Mouse (Mus musculus) mouse trophoblast stem cell (cell line): Measurements from ENCODE around the gene Rhog.

Source experiments
- in situ Hi-C, 2 experiments: fragments of 300-500 bp; cut with MseI, MboI; formaldehyde crosslinking; loops; 2 replicates in 1 of 2; 3 replicates in 1 of 2; pipeline ENCODE4 v1.15.1; 2025

Gene Rhog

DNA sequence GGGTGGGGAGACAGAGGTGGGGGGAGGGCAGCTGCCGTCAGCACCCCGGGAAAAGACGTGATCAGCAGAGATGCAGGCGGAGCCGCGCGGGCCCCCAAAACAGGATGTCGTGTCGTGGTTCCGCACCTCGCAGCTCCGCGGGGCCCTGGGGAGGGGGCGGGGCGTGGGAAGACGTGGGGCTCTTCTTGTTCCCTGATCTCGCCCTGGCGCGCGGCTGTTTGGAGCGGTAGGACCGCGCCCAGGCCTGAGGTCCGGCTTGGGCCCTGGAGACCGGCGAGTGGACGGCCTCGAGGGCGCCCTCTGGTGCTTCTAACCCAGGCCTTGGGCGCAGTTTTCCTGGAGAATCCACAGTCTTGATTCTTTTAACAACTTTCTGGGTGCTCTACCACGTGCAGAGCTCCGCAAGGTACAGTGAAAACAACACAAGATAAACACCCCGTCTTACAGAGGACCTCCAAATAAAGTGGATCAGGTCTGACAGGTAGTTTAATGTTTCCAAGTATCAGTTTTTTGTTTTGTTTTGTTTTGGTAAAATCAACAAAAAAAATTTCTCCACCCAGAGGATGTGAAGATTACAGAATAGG, 5.1 kb downstream of the Rhog start:
- in situ Hi-C loops: no loop called here

GRCm38 (mm10) chr7:102249896-102250630, 5.8 kb downstream of the Rhog start:
- in situ Hi-C loops: no loop called here

GRCm38 (mm10) chr7:102249531-102249895, 6.3 kb downstream of the Rhog start:
- in situ Hi-C loops: no loop called here

DNA sequence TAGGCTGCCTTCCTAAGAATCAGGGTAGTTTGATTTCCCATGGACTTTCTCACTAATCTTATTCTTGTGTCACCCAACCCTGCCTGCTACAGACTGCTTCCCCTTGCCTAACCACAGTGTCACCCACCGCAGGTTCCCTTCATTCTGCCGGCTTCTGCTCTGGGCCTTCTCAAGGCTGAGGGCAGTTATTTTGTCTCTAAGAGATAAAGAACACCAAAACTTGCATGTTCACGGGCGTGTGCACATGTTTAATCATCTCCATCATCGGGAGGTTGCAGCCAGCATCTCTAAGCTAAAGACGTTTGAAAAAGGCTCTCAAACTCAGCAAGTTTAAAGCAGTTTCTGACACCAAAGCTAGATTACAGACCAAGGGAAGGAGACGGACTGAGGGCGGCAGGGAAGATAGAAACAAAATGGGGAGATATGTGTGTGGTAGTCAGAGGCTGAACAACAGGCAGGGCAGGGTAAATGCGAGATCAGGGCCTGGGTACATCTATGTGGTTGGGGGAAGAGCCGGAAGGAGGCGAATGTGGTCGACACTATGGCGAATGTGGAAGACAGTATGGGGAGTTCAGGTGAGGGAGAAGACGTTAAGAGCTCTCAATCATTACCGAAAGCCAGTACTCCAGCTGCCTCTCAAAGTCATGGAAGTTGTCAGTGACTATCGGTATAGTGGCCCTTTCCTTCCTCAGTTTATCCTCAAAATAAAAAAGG, 7.0 kb downstream of the Rhog start:
- in situ Hi-C loops: no loop called here

DNA sequence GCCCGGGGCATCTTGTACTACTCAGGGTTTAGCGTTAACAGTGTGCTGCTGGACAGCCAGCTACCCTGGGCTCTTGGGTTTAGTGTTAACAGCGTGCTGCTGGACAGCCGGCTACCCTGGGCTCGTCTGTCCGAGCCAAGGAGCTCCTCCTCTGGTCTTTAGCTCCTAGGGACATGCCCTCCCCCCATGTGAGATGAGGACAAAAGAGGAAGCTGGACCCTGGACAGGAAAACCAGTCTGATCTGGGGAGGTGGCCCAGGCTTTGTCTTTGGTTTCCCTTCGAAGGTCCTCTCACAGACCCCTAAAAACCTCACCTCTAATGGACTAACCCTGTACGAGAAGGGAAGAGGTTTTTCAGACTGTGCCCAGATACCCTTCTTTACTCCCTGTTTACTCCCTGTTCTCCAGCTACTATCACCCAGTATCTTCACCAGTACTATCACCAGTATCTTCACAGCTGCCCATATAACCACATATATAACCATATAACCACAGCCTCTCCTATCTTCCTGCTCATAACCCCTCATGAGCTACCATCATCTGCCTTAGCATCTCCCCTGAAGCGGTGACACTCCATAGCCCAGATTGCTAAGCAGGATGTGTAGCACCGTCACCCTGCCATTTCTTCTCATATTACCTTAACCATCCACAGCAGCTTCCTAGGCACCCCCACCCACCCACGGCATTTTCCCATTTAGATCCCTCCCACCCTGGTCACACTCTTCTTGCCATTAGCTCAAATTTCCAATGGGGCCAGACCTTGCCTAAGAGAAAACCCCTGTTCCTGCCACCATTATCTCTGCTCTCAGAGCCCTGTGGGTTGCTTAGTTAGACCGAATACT, 8.7 kb downstream of the Rhog start:
- in situ Hi-C loops: no loop called here

- in situ Hi-C loops: no loop called here
Observed at GRCm38 (mm10) chr7:102246265-102246664, 9.6 kb downstream of the Rhog start.

DNA sequence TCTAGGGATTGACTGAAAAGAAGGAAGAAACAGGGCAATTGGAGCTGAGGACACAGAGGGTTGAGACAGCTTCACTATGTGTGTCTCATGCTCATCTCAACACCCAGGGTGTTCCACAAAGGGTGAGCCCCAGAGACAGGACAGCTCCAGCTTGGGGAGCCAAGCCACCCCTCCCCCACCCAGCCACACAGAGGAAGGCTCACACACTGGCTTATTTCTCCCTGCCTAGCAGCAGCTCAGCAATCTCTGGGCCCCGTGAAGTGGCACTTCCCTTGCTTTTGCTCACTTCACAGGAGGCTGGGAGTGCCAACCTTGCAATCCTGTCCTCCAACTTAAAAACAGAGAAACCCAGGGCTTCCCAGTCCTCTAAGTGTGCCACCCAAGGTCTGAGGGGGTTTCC, 10.1 kb downstream of the Rhog start:
- in situ Hi-C loops: no loop called here

DNA sequence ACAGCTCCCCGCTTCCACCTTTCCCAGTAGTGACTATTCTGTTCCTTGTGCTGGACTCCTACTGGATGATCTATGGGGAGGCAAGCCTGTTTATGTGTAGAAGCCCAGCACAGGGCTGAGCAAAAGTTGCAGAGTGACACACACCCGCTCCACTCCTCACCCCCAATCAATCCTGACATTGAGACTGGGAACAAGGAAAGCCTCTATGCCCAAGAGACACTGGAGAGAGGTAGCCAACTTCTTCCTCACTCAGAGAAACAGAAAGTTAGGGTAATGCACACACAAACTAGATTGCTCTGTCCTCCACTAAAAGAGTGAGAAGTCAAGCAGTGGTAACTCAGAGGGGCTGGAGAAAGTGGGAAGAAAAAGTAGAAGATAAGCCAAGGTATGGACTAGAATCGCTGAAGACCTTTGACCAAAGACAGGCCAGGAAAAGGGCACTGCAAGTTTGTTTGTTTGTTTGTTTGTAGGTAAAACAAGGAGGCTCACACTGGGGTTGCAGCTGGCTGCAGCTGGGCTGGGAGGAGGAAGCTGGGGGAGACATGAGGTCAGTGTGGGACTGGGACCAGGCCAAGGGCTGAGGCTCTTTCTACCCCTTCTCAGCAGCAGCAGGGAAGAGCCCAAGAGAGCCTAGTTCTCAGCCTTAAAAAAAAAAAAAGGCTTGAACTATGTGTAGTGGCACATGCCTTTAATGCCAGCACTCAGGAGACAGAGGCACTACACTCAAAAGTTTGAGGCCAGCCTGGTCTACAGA, 10.9 kb downstream of the Rhog start:
- in situ Hi-C loops: no loop called here

DNA sequence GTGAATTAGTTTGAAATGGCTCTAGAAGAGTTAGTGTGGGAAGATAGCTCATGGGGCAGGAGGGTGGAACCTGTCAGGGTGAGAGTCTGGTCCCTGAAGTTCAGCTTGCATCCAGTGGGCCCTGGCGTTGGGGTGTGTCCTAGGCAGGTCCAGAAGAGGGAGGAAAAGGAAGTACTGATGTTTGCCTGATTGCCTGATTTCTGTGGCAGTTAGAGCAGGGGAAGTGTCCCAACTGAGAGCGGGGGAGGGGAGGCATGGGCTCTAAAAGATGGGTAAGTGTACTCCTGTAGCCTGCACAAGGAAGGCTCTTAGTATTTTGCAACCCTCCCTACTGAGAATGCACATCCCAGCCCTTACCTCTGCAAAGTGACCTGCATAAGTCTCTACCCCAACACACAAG, 12.0 kb downstream of the Rhog start:
- in situ Hi-C loops: no loop called here

GRCm38 (mm10) chr7:102242917-102243316, 12.9 kb downstream of the Rhog start:
- in situ Hi-C loops: no loop called here

- in situ Hi-C loops: no loop called here
Observed at GRCm38 (mm10) chr7:102242371-102242770, 13.5 kb downstream of the Rhog start.

GRCm38 (mm10) chr7:102239591-102239990, 16.3 kb downstream of the Rhog start:
- in situ Hi-C loops: no loop called here

- in situ Hi-C loops: no loop called here
Observed at GRCm38 (mm10) chr7:102238686-102239286, 17.1 kb downstream of the Rhog start.

- in situ Hi-C loops: no loop called here
Observed at GRCm38 (mm10) chr7:102233059-102233458, 22.8 kb downstream of the Rhog start.

DNA sequence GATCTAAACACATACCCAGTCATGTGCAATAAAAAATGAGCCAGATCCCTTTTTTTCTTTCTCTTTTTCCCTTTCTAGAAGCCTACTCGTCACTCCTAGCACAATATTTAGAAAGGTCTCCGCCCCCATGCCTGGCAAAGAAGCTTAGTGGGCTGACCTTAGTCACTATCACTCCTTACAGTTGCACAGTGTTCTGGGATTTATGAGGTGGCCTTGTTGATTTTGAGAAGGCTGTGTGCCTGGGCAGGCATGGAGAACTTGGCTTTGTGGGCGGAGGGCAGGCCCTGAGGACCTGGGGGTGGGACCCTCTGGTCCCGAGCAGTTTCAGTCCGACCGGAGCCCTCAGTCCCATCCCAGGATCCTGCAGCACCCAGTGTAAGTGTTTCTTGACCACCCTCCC, 26.0 kb downstream of the Rhog start:
- in situ Hi-C loops: no loop called here

- in situ Hi-C loops: no loop called here
Observed at GRCm38 (mm10) chr7:102228049-102228670, 27.7 kb downstream of the Rhog start.

DNA sequence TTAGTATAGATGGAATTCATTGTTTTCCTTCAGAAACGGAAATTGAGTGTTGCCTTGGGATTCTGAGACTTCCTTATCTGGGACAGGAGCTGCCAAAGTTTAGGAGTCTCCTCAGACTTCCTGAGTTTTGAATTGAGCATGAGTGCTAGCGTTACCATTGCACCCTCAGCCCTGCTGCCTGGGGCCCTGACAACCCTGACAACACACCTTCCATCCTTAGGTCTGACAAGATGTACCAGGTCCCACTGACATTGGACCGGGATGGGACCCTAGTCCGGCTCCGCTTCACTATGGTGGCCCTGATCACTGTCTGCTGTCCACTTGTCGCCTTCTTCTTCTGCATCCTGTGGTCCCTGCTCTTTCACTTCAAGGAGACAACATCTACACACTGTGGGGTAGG, 29.8 kb downstream of the Rhog start:
- in situ Hi-C loops: no loop called here

GRCm38 (mm10) chr7:102223883-102224738, 31.7 kb downstream of the Rhog start:
- in situ Hi-C loops: no loop called here

- in situ Hi-C loops: no loop called here
Observed at GRCm38 (mm10) chr7:102222830-102223556, 32.9 kb downstream of the Rhog start.
